In genomic region chr13:95177326-95177725, GRCm38 (mm10) we compare ENCODE assay signal across 18 mouse cellular contexts.
DNase-seq lines count a peak whose midpoint lies in the region; ATAC-seq and TF ChIP-seq lines count a peak whose summit lies in the region.
"Had no signal": no experiment of that assay in that cellular context is flagged by ENCODE, and none has a peak within 500 bp of the region (broad histone marks: within the 10 kb centered on the region; RNA-seq: fewer than 3 reads in every experiment).

No protein-coding gene starts in this region.

- TF ChIP-seq CTCF in midbrain, postnatal 0 days (IDR thresholded peaks at IDR 0.05) = no peak

- 0 out of 2 replicates have a peak overlapping the region, but pooled peaks have one; percentile 3 for H3K4me2 ChIP-seq in heart, embryonic 13.5 days
- no peak overlapping the region for H3K4me2 ChIP-seq in midbrain, postnatal 0 days (ENCODE audit: low read depth, low read length, poor library complexity, severe bottlenecking)
- no peak overlapping the region for H3K4me2 ChIP-seq in midbrain, embryonic 15.5 days
- H3K4me2 ChIP-seq: embryonic facial prominence, embryonic 12.5 days; heart, embryonic 12.5 days; lung, embryonic 14.5 days; neural tube, embryonic 12.5 days had no signal

- no peak for ATAC-seq in heart, embryonic 13.5 days (ENCODE audit: extremely low read depth, insufficient number of reproducible peaks, low FRiP score, low TSS enrichment)
- ATAC-seq in midbrain, postnatal 0 days (ENCODE audit: low FRiP score) = no peak
- ATAC-seq in midbrain, embryonic 15.5 days (replicated peaks) = no peak
- ATAC-seq: intestine, embryonic 16.5 days had no signal

- intact Hi-C loops in heart, postnatal 36 days (cut with DNase I) = no loop called here

- H3K9ac ChIP-seq in heart, embryonic 13.5 days = no peak overlapping the region
- no peak overlapping the region for H3K9ac ChIP-seq in midbrain, postnatal 0 days (replicated peaks; ENCODE audit: low read length, poor library complexity, severe bottlenecking)
- H3K9ac ChIP-seq in midbrain, embryonic 15.5 days = no peak overlapping the region
- H3K9ac ChIP-seq: embryonic facial prominence, embryonic 12.5 days; heart, embryonic 12.5 days; lung, embryonic 14.5 days; neural tube, embryonic 12.5 days had no signal

- no peaks in the 10 kb centered on the region for H3K36me3 ChIP-seq in heart, embryonic 13.5 days
- H3K36me3 ChIP-seq in midbrain, postnatal 0 days (ENCODE audit: insufficient read depth, low read length) = no peaks in the 10 kb centered on the region
- H3K36me3 ChIP-seq in midbrain, embryonic 15.5 days (replicated peaks) = no peaks in the 10 kb centered on the region
- H3K36me3 ChIP-seq: embryonic facial prominence, embryonic 12.5 days; heart, embryonic 12.5 days; neural tube, embryonic 12.5 days had no signal

- no peaks in the 10 kb centered on the region for H3K9me3 ChIP-seq in heart, embryonic 13.5 days
- no peaks in the 10 kb centered on the region for H3K9me3 ChIP-seq in midbrain, postnatal 0 days (ENCODE audit: low read length)
- H3K9me3 ChIP-seq in midbrain, embryonic 15.5 days = no peaks in the 10 kb centered on the region
- H3K9me3 ChIP-seq: embryonic facial prominence, embryonic 12.5 days; neural tube, embryonic 12.5 days had no signal

- H3K27ac ChIP-seq in heart, embryonic 13.5 days (replicated peaks) = no peak overlapping the region
- no peak overlapping the region for H3K27ac ChIP-seq in midbrain, postnatal 0 days (ENCODE audit: low read depth, low read length)
- no peak overlapping the region for H3K27ac ChIP-seq in midbrain, embryonic 15.5 days
- H3K27ac ChIP-seq: embryonic facial prominence, embryonic 12.5 days; macrophage; neural tube, embryonic 12.5 days had no signal

- no peak overlapping the region for H3K4me3 ChIP-seq in heart, embryonic 13.5 days
- no peak overlapping the region for H3K4me3 ChIP-seq in midbrain, postnatal 0 days (ENCODE audit: low read depth, low read length)
- H3K4me3 ChIP-seq in midbrain, embryonic 15.5 days = no peak overlapping the region
- H3K4me3 ChIP-seq: embryonic facial prominence, embryonic 12.5 days; heart, embryonic 12.5 days; neural tube, embryonic 12.5 days had no signal

- 12% methylated on average over 9 of the region's 9 CpGs for WGBS in heart, embryonic 13.5 days
- 61% methylated on average over 9 of the region's 9 CpGs for WGBS in midbrain, postnatal 0 days
- WGBS in midbrain, embryonic 15.5 days = 58% methylated on average over 9 of the region's 9 CpGs

- peaks cover 9% of the 10 kb centered on the region; the same call in 1 of the 2 replicates for H3K27me3 ChIP-seq in heart, embryonic 13.5 days (replicated peaks)
- H3K27me3 ChIP-seq in midbrain, postnatal 0 days (ENCODE audit: insufficient read depth, low read length) = no peaks in the 10 kb centered on the region
- no peaks in the 10 kb centered on the region for H3K27me3 ChIP-seq in midbrain, embryonic 15.5 days (replicated peaks)
- H3K27me3 ChIP-seq: embryonic facial prominence, embryonic 12.5 days; neural tube, embryonic 12.5 days had no signal

- H3K4me1 ChIP-seq in heart, embryonic 13.5 days = peaks cover 13% of the 10 kb centered on the region
- no peaks in the 10 kb centered on the region for H3K4me1 ChIP-seq in midbrain, postnatal 0 days (ENCODE audit: insufficient read depth, low read length)
- H3K4me1 ChIP-seq in midbrain, embryonic 15.5 days = no peaks in the 10 kb centered on the region
- H3K4me1 ChIP-seq: embryonic facial prominence, embryonic 12.5 days; neural tube, embryonic 12.5 days had no signal

- no peak for DNase-seq in heart, postnatal 36 days
- DNase-seq in midbrain, postnatal 0 days (ENCODE audit: low spot score) = peak; percentile 12
- DNase-seq in adrenal gland, adult 8-10 months = peak; percentile 46
- DNase-seq in brain, adult 2 months (ENCODE audit: low read depth, low spot score) = peak; percentile 85
- no peak for DNase-seq in thymus, postnatal 25 days
- DNase-seq in urinary bladder, postnatal 14 days (ENCODE audit: low spot score) = no peak
- DNase-seq: cerebellum, adult 11 months; cerebellum, postnatal 36 days; kidney, postnatal 36 days; lung, embryonic 14.5 days; thymus, adult 2 months had no signal

Comparison
In these comparisons a context has a peak if more than half of its experiments do, and no peak if none do; other contexts are left out.
1. DNase-seq: peak in midbrain, postnatal 0 days (single experiment), adrenal gland, adult 8-10 months (single experiment) and brain, adult 2 months (single experiment); none in heart, postnatal 36 days (0 of 2), thymus, postnatal 25 days (single experiment) and urinary bladder, postnatal 14 days (single experiment).